Mouse (Mus musculus) C2C12 (cell line): ENCODE results near the gene Flot1. TPM values are rescaled to one million over a fixed set of nuclear protein-coding genes. Genes with fewer than 3 reads are reported as not detected.

Experiments used
- H3K27me3 ChIP-seq: one replicate; pipeline ENCODE4 v1.6.1; 2011; ENCODE audit not compliant: control insufficient read depth, insufficient read depth, insufficient read length
- H3K36me3 ChIP-seq: one replicate; pipeline ENCODE4 v1.6.1; 2011; ENCODE audit not compliant: control insufficient read depth, insufficient read depth
- H3K4me3 ChIP-seq: one replicate; pipeline ENCODE4 v1.5.1; 2011; ENCODE audit warnings: mild to moderate bottlenecking, control low read depth; ENCODE audit not compliant: poor library complexity, insufficient read depth, severe bottlenecking
- H3K79me2 ChIP-seq: one replicate; pipeline ENCODE4 v1.6.1; 2011; ENCODE audit not compliant: control insufficient read depth, insufficient read depth
- H3K79me3 ChIP-seq: one replicate; pipeline ENCODE4 v1.6.1; 2011; ENCODE audit warnings: low read depth, control low read depth
- H3ac ChIP-seq: one replicate; pipeline ENCODE3; 2011; ENCODE audit warnings: low read depth; ENCODE audit not compliant: control insufficient read depth, insufficient read length
- CEBPB ChIP-seq: IDR thresholded peaks from one replicate; pipeline ENCODE4 v1.6.1; 2011; ENCODE audit warnings: low read depth, mild to moderate bottlenecking, control low read depth, moderate library complexity
- CTCF ChIP-seq: IDR thresholded peaks from one replicate; pipeline ENCODE4 v1.5.1; 2011; ENCODE audit not compliant: control insufficient read depth, insufficient read depth, insufficient read length
- FOSL1 ChIP-seq: IDR thresholded peaks from one replicate; pipeline ENCODE4 v1.8.0; 2011; ENCODE audit warnings: mild to moderate bottlenecking, low read length; ENCODE audit not compliant: poor library complexity, insufficient read depth, severe bottlenecking
- MAX ChIP-seq: IDR thresholded peaks from one replicate; pipeline ENCODE4 v1.6.1; 2011; ENCODE audit warnings: mild to moderate bottlenecking, control low read depth
- MYOD1 ChIP-seq: IDR thresholded peaks from one replicate; pipeline ENCODE4 v1.6.1; 2011; ENCODE audit warnings: low read depth; ENCODE audit not compliant: control insufficient read depth, insufficient read length
- MYOG ChIP-seq: IDR thresholded peaks from one replicate; pipeline ENCODE4 v1.6.1; 2011; ENCODE audit not compliant: control insufficient read depth, insufficient read length; ENCODE audit errors: extremely low read depth
- USF1 ChIP-seq: IDR thresholded peaks from one replicate; pipeline ENCODE4 v1.6.1; 2011; ENCODE audit warnings: low read depth, mild to moderate bottlenecking, control low read depth, moderate library complexity
- polyA plus RNA-seq: library from polyadenylated mRNA; unstranded; fragments of >200 nt; fragmentation: generic; extraction: Trizol; gene quantifications from one replicate; pipeline ENCODE4 v1.2.1, GENCODE M21; 2012; ENCODE audit warnings: missing spikeins

The Flot1 gene
- polyA plus RNA-seq, 1 experiment: 57.2 TPM

DNA sequence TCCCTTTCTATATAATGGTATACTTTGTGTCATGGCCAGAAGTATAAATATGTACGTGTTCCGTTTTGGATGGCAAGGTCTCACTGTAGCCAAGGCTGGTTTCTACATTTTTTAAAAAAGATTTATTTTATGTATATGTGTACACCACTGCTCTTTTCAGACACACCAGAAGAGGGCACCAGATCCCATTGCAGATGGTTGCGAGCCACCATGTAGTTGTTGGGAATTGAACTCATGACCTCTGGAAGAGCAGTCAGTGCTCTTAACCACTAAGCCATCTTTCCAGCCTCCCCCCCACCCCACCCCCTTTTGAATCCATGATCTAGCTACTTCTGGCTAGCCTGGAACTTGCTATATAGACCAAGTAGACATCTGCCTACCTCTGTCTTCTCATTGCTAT is 20.5 kb downstream of the Flot1 start:
- H3K4me3 ChIP-seq: no peak overlapping the region

DNA sequence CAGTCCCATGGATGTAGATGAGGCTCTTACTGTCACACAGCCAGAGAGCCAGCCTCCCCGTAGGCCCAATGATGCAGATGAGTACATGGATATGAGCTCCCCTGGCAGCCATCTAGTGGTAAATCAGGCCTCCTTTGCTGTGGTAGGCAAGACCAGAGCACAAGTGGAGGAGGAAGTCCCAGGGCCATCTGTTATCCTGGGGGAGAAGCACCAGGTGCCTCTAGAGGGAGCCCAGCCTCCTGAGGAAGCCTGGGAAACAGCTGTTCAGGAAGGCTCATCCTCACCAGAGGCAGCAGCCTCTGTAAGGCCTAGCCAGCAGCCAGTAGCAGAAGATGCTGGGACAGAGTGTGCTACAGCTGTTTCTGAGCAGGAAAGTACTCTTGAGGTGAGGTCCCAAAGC is 25.1 kb downstream of the Flot1 start:
- Histone ChIP-seq H3K36me3 (peaks cover 77% of the 10 kb centered on the region), H3K79me2 (peaks cover under 1% of the 10 kb centered on the region), H3K27me3 (no peaks in the 10 kb centered on the region), H3K4me3 (no peak overlapping the region), H3K79me3 (no peaks in the 10 kb centered on the region), H3ac (no peak overlapping the region)
- no peak for TF ChIP-seq CEBPB
- peak; percentile 8 for TF ChIP-seq CTCF

More for the DNA sequence above, 20.5 kb downstream of the Flot1 start:
- no peak overlapping the region for H3ac ChIP-seq
- no peak for TF ChIP-seq CTCF
- H3K27me3 ChIP-seq: no peaks in the 10 kb centered on the region
- H3K79me2 ChIP-seq: peaks cover 25% of the 10 kb centered on the region
- peaks cover 35% of the 10 kb centered on the region for H3K36me3 ChIP-seq
- peaks cover 6% of the 10 kb centered on the region for H3K79me3 ChIP-seq

DNA sequence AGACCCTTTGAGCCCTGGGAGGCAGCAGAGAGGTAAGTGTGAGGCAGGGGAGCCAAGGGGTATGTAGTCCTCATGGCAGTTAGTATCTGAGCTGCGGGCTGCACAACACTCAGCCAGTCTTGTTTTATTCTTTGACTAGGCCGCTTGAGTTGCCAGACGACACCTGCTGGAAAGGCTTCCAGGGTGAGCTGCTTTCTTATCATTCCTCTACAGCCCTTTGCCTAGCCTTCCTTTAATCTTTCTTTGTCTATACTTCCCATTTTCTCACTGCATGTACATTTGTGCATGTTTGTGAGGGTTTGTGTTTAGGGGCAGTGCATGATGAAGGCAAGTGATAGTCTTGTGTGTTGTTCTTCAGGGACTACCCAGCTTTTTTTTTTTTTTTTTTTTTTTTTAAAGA is 27.9 kb downstream of the Flot1 start:
- Histone ChIP-seq H3K79me2 (no peaks in the 10 kb centered on the region), H3ac (no peak overlapping the region), H3K27me3 (no peaks in the 10 kb centered on the region), H3K79me3 (no peaks in the 10 kb centered on the region), H3K4me3 (no peak overlapping the region), H3K36me3 (peaks cover 79% of the 10 kb centered on the region)
- TF ChIP-seq CTCF (no peak), CEBPB (no peak), MYOD1 (no peak), FOSL1 (no peak), USF1 (no peak), MAX (no peak), MYOG (no peak)

DNA sequence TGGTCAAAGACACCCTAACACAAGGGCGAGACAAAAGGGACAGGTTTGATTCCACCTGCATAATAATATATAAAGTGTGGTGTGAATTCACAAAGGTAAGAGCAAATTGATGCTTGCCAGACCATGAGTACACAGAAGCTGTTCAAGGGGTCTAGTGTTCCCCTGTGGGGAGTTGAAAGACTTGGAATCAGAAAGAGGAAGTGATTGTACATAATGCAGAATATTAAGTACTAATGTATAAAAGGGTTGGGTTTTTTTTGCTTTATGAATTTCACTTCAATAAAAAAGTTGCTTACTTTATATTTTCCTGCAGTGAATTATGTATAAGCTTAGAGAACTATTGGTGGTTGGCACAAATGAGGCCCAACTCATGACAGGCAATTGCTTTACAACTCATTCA is 36.3 kb downstream of the Flot1 start:
- Histone ChIP-seq H3K79me3 (peaks cover 2% of the 10 kb centered on the region), H3K79me2 (peaks cover 13% of the 10 kb centered on the region), H3K27me3 (no peaks in the 10 kb centered on the region), H3ac (no peak overlapping the region), H3K36me3 (peaks cover 36% of the 10 kb centered on the region), H3K4me3 (no peak overlapping the region)
- TF ChIP-seq MAX: no peak
- no peak for TF ChIP-seq CEBPB
- TF ChIP-seq FOSL1: no peak
- no peak for TF ChIP-seq CTCF
- TF ChIP-seq USF1: no peak

DNA sequence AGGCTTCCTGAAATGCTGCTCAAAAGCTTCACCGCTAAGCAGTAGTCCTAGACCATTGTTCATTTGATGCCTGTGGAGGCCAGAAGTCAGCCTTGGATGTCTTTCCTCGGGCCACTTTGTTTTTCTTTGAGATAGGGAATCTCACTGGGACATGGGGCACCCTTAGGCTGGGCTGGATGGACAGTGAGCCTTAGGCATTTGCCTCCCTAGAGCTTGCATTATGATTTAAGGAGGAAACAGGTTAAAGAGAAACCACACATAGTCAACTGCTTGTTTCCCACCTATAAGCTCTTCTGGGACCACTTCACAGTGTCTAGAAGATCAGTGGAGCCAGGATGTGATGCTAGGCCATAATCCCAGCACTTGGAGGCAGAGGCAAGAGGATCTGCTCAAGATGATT is 36.8 kb downstream of the Flot1 start:
- H3K27me3 ChIP-seq: no peaks in the 10 kb centered on the region
- TF ChIP-seq MYOG (no peak), CTCF (no peak), MAX (no peak), CEBPB (no peak), MYOD1 (no peak), USF1 (no peak), FOSL1 (no peak)
- peaks cover 33% of the 10 kb centered on the region for H3K36me3 ChIP-seq
- peaks cover 18% of the 10 kb centered on the region for H3K79me2 ChIP-seq
- H3K79me3 ChIP-seq: peaks cover 2% of the 10 kb centered on the region
- H3ac ChIP-seq: no peak overlapping the region
- H3K4me3 ChIP-seq: no peak overlapping the region

DNA sequence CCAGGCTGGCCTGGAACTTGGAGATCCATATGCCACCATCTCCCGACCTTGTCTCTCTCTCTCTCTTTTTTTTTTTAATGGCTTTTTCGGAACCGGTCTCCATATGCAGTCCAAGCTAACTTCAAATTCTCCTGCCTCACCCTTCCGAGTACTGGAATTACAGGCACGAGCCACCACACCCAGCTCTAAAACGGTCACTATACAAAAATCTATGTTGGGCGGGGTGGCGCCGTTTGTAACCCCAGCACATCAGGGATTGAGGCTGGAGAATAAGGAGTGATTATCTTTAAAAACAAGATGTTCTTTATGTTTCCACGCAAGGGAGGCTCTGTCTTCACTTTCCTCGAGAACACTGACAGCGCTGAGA is 37.8 kb downstream of the Flot1 start:
- peaks cover 28% of the 10 kb centered on the region for H3K36me3 ChIP-seq
- H3K79me3 ChIP-seq: peaks cover 2% of the 10 kb centered on the region
- peaks cover 21% of the 10 kb centered on the region for H3K79me2 ChIP-seq
- no peak for TF ChIP-seq MAX
- TF ChIP-seq FOSL1: no peak
- TF ChIP-seq CEBPB: no peak
- TF ChIP-seq CTCF: no peak
- TF ChIP-seq USF1: no peak
- no peak for TF ChIP-seq MYOG
- no peak for TF ChIP-seq MYOD1
- H3K27me3 ChIP-seq: no peaks in the 10 kb centered on the region
- H3K4me3 ChIP-seq: peak overlapping the region; percentile 40
- peak overlapping the region; percentile 0 for H3ac ChIP-seq

DNA sequence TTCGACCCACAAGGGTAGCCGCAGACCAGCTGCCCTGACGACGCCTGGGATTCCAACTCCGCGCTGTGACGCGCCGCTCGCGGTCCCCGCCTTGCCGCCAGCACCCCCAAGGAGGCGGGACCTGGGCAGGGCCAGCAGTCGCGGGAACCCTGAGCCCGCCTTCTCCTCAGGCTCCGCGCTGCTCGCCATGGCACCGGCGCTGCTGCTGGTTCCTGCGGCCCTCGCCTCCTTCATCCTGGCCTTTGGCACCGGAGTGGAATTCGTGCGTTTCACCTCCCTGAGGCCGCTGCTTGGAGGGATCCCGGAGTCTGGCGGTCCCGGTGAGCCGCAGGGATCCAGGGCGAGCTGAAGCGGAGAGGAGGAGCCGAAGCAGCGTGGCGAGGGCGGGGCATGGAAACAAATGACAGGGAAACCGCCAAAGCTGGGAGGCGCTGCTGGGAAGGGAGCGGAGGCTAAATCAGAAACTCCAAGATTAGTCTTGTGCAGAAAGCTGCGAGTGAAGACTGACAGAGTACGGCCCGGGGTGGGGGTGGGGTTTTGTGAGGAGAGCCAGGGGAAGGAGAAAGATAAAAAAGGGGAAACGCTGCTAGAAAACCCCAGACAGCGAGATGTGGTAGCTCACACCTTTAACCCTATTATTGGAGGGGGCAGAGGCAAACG is 38.3 kb downstream of the Flot1 start, which contains the start of gene Nrm:
Gene Nrm, plus strand, starts transcription at position 121 of the 660 bp plus-strand sequence.
- Histone ChIP-seq H3K36me3 (peaks cover 22% of the 10 kb centered on the region), H3K79me2 (peaks cover 26% of the 10 kb centered on the region), H3K27me3 (no peaks in the 10 kb centered on the region), H3K4me3 (peak within 1 kb of the TSS; percentile 40), H3K79me3 (peaks cover 3% of the 10 kb centered on the region), H3ac (peak within 1 kb of the TSS; percentile 94)
- TF ChIP-seq MAX (peak; percentile 74), MYOD1 (no peak), CEBPB (no peak), USF1 (no peak), FOSL1 (no peak), CTCF (peak; percentile 13), MYOG (no peak)
